Mouse (Mus musculus) heart, embryonic 12.5 days (tissue): ENCODE measurements at regions not wholly inside any gene's neighbourhood (a gene's known extent, or its start where the extent isn't known, plus 50 kb on each side); places are given as distances from the start of the nearest gene placed in this dataset.
A peak's percentile ranks its signal among the peaks of the same experiment; 100 is the strongest.

Experiments
- ATAC-seq: fragments of 200-750 bp; cut with Nextera tagmentation; 2 replicates; pipeline ENCODE4 v1.8.0; 2017; ENCODE audit warnings: moderate TSS enrichment, moderate library complexity; ENCODE audit not compliant: insufficient number of reproducible peaks, low FRiP score
- H3K27ac ChIP-seq: fragments of 300-500 bp; sonication (generic); 2 replicates; pipeline ENCODE4 v1.5.1; 2016; ENCODE audit warnings: mild to moderate bottlenecking, moderate library complexity; ENCODE audit not compliant: poor library complexity, severe bottlenecking
- H3K27me3 ChIP-seq: fragments of 300-500 bp; sonication (generic); replicated peaks from 2 replicates; pipeline ENCODE4 v1.6.1; 2016; ENCODE audit warnings: mild to moderate bottlenecking, moderate library complexity
- H3K36me3 ChIP-seq: fragments of 300-500 bp; sonication (generic); 2 replicates; pipeline ENCODE4 v1.6.1; 2016; ENCODE audit warnings: mild to moderate bottlenecking, moderate library complexity
- H3K4me1 ChIP-seq: fragments of 300-500 bp; sonication (generic); replicated peaks from 2 replicates; pipeline ENCODE4 v1.6.1; 2016; ENCODE audit warnings: mild to moderate bottlenecking
- H3K4me2 ChIP-seq: fragments of 300-500 bp; sonication (generic); 2 replicates; pipeline ENCODE4 v1.6.1; 2016; ENCODE audit warnings: mild to moderate bottlenecking, moderate library complexity
- H3K4me3 ChIP-seq: fragments of 300-500 bp; sonication (generic); 2 replicates; pipeline ENCODE4 v1.5.1; 2016; ENCODE audit warnings: mild to moderate bottlenecking
- H3K9ac ChIP-seq: fragments of 300-500 bp; sonication (generic); 2 replicates; pipeline ENCODE4 v1.6.1; 2016; ENCODE audit warnings: mild to moderate bottlenecking, moderate library complexity
- H3K9me3 ChIP-seq: fragments of 300-500 bp; sonication (generic); replicated peaks from 2 replicates; pipeline ENCODE4 v1.6.1; 2016; ENCODE audit warnings: mild to moderate bottlenecking, moderate library complexity
- WGBS: fragments of 180-500 bp; shearing (Covaris S2); methylation state at CpG from one replicate; pipeline ENCODE4 v1.1.7; 2016; 5-methylcytosine and 5-hydroxymethylcytosine counted together

- H3K36me3 ChIP-seq, result no peaks in the 10 kb centered on the region
- no peaks in the 10 kb centered on the region for H3K9me3 ChIP-seq
- H3K27ac ChIP-seq, result no peak overlapping the region
- no peaks in the 10 kb centered on the region for H3K4me1 ChIP-seq
- H3K4me3 ChIP-seq, result no peak overlapping the region
- no peak overlapping the region for H3K9ac ChIP-seq
- H3K27me3 ChIP-seq, result no peaks in the 10 kb centered on the region
- ATAC-seq, result no peak
- no peak overlapping the region for H3K4me2 ChIP-seq
- WGBS, result 83% methylated on average over 5 of the region's 5 CpGs
These were observed 84.9 kb upstream of the Pik3r1 start for GRCm38 (mm10) chr13:101852960-101853359.

- Histone ChIP-seq H3K27ac (no peak overlapping the region), H3K9ac (no peak overlapping the region), H3K9me3 (no peaks in the 10 kb centered on the region), H3K27me3 (no peaks in the 10 kb centered on the region), H3K4me2 (no peak overlapping the region), H3K4me3 (no peak overlapping the region), H3K4me1 (no peaks in the 10 kb centered on the region), H3K36me3 (no peaks in the 10 kb centered on the region)
- no peak for ATAC-seq
- WGBS, result 82% methylated on average over 9 of the region's 9 CpGs
These were observed 87.1 kb upstream of the Pik3r1 start for GRCm38 (mm10) chr13:101855141-101855540.

GRCm38 (mm10) chr13:101860704-101861103 lies 92.7 kb upstream of the Pik3r1 start:
- Histone ChIP-seq H3K4me2 (no peak overlapping the region), H3K4me3 (no peak overlapping the region), H3K9me3 (no peaks in the 10 kb centered on the region), H3K36me3 (no peaks in the 10 kb centered on the region), H3K27ac (no peak overlapping the region), H3K9ac (no peak overlapping the region), H3K4me1 (0 out of 2 replicates have a peak, but pooled peaks cover 3% of the 10 kb centered on the region), H3K27me3 (no peaks in the 10 kb centered on the region)
- ATAC-seq, result no peak
- 89% methylated on average over 4 of the region's 4 CpGs for WGBS

- H3K4me1 ChIP-seq, result 0 out of 2 replicates have a peak, but pooled peaks cover 3% of the 10 kb centered on the region
- no peak overlapping the region for H3K27ac ChIP-seq
- no peak for ATAC-seq
- H3K4me3 ChIP-seq, result no peak overlapping the region
- H3K27me3 ChIP-seq, result no peaks in the 10 kb centered on the region
- no peak overlapping the region for H3K9ac ChIP-seq
- WGBS, result 72% methylated on average over 13 of the region's 13 CpGs
- no peaks in the 10 kb centered on the region for H3K9me3 ChIP-seq
- H3K36me3 ChIP-seq, result no peaks in the 10 kb centered on the region
- peak overlapping the region; percentile 4; the same call in 1 of the 2 replicates for H3K4me2 ChIP-seq
These were observed 94.0 kb upstream of the Pik3r1 start for GRCm38 (mm10) chr13:101862011-101862410.

- Histone ChIP-seq H3K9me3 (no peaks in the 10 kb centered on the region), H3K27me3 (no peaks in the 10 kb centered on the region), H3K4me1 (0 out of 2 replicates have a peak, but pooled peaks cover 3% of the 10 kb centered on the region), H3K4me3 (no peak overlapping the region), H3K27ac (no peak overlapping the region), H3K4me2 (no peak overlapping the region), H3K36me3 (no peaks in the 10 kb centered on the region), H3K9ac (no peak overlapping the region)
- 76% methylated on average over 7 of the region's 7 CpGs for WGBS
- no peak for ATAC-seq
These were observed 95.0 kb upstream of the Pik3r1 start for GRCm38 (mm10) chr13:101863015-101863414.

- Histone ChIP-seq H3K27me3 (no peaks in the 10 kb centered on the region), H3K9me3 (no peaks in the 10 kb centered on the region), H3K36me3 (no peaks in the 10 kb centered on the region), H3K4me2 (no peak overlapping the region), H3K4me1 (0 out of 2 replicates have a peak, but pooled peaks cover 3% of the 10 kb centered on the region), H3K27ac (no peak overlapping the region), H3K9ac (no peak overlapping the region), H3K4me3 (no peak overlapping the region)
- WGBS, result 42% methylated on average over 2 of the region's 2 CpGs
- ATAC-seq, result no peak
These were observed 95.6 kb upstream of the Pik3r1 start for GRCm38 (mm10) chr13:101863602-101864001.

GRCm38 (mm10) chr13:101866843-101867242 lies 98.8 kb upstream of the Pik3r1 start:
- Histone ChIP-seq H3K4me3 (no peak overlapping the region), H3K36me3 (no peaks in the 10 kb centered on the region), H3K4me2 (no peak overlapping the region), H3K4me1 (0 out of 2 replicates have a peak, but pooled peaks cover 3% of the 10 kb centered on the region), H3K27ac (no peak overlapping the region), H3K9me3 (no peaks in the 10 kb centered on the region), H3K9ac (no peak overlapping the region), H3K27me3 (no peaks in the 10 kb centered on the region)
- WGBS, result 68% methylated on average over 4 of the region's 4 CpGs
- ATAC-seq, result no peak

- WGBS, result 81% methylated on average over 4 of the region's 4 CpGs
- ATAC-seq, result no peak
- no peaks in the 10 kb centered on the region for H3K9me3 ChIP-seq
- no peak overlapping the region for H3K27ac ChIP-seq
- H3K4me2 ChIP-seq, result no peak overlapping the region
- H3K27me3 ChIP-seq, result no peaks in the 10 kb centered on the region
- no peaks in the 10 kb centered on the region for H3K4me1 ChIP-seq
- no peak overlapping the region for H3K9ac ChIP-seq
- H3K36me3 ChIP-seq, result no peaks in the 10 kb centered on the region
- no peak overlapping the region for H3K4me3 ChIP-seq
These were observed 106.7 kb upstream of the Pik3r1 start for GRCm38 (mm10) chr13:101874761-101875160.

GRCm38 (mm10) chr13:101876069-101876468 lies 108.1 kb upstream of the Pik3r1 start:
- no peak overlapping the region for H3K4me3 ChIP-seq
- H3K4me2 ChIP-seq, result no peak overlapping the region
- no peaks in the 10 kb centered on the region for H3K4me1 ChIP-seq
- no peaks in the 10 kb centered on the region for H3K27me3 ChIP-seq
- WGBS, result 78% methylated on average over 2 of the region's 2 CpGs
- no peak overlapping the region for H3K9ac ChIP-seq
- ATAC-seq, result no peak
- H3K27ac ChIP-seq, result no peak overlapping the region
- no peaks in the 10 kb centered on the region for H3K36me3 ChIP-seq
- no peaks in the 10 kb centered on the region for H3K9me3 ChIP-seq

GRCm38 (mm10) chr13:101876601-101877000 lies 108.6 kb upstream of the Pik3r1 start:
- H3K4me2 ChIP-seq, result no peak overlapping the region
- H3K36me3 ChIP-seq, result no peaks in the 10 kb centered on the region
- WGBS, result 77% methylated on average over 3 of the region's 3 CpGs
- no peak overlapping the region for H3K4me3 ChIP-seq
- no peaks in the 10 kb centered on the region for H3K9me3 ChIP-seq
- H3K9ac ChIP-seq, result no peak overlapping the region
- H3K4me1 ChIP-seq, result no peaks in the 10 kb centered on the region
- ATAC-seq, result no peak
- no peaks in the 10 kb centered on the region for H3K27me3 ChIP-seq
- no peak overlapping the region for H3K27ac ChIP-seq

- Histone ChIP-seq H3K4me1 (no peaks in the 10 kb centered on the region), H3K4me3 (no peak overlapping the region), H3K27ac (no peak overlapping the region), H3K4me2 (no peak overlapping the region), H3K9me3 (no peaks in the 10 kb centered on the region), H3K9ac (no peak overlapping the region), H3K36me3 (no peaks in the 10 kb centered on the region), H3K27me3 (no peaks in the 10 kb centered on the region)
- no peak for ATAC-seq
These were observed 110.2 kb upstream of the Pik3r1 start for GRCm38 (mm10) chr13:101878168-101878567.

- Histone ChIP-seq H3K36me3 (no peaks in the 10 kb centered on the region), H3K27ac (no peak overlapping the region), H3K9ac (no peak overlapping the region), H3K4me2 (no peak overlapping the region), H3K4me1 (no peaks in the 10 kb centered on the region), H3K4me3 (no peak overlapping the region), H3K27me3 (no peaks in the 10 kb centered on the region), H3K9me3 (no peaks in the 10 kb centered on the region; the same call in 1 of the 2 replicates)
- WGBS, result 75% methylated on average over 8 of the region's 8 CpGs
- no peak for ATAC-seq
These were observed 111.6 kb upstream of the Pik3r1 start for GRCm38 (mm10) chr13:101879561-101880081.
